Mouse (Mus musculus) kidney, adult 2 months (tissue): Measurements from ENCODE around the gene Slc15a2.

Experiments
- CTCF ChIP-seq: fragments of 200-500 bp; conservative IDR thresholded peaks from 2 replicates; pipeline ENCODE4 v1.5.1; 2011; ENCODE audit warnings: low read depth, mild to moderate bottlenecking, control low read depth, low read length, moderate library complexity, mixed read lengths; ENCODE audit not compliant: insufficient read depth, insufficient read length
- POLR2A ChIP-seq: fragments of 200-500 bp; IDR thresholded peaks from one replicate; pipeline ENCODE4 v1.6.1; 2011; ENCODE audit warnings: low read depth, low read length, control low read depth

- no peak for TF ChIP-seq CTCF
- TF ChIP-seq POLR2A = no peak
Observed at GRCm38 (mm10) chr16:36718637-36719036, 66.1 kb downstream of the Slc15a2 start.
